Mouse (Mus musculus) heart, postnatal 4 days (tissue): ENCODE measurements around the gene Gcdh. TPM values are rescaled to one million over a fixed set of nuclear protein-coding genes. Genes with fewer than 3 reads are reported as not detected.

ENCODE experiments used
- microRNA-seq, 2 experiments: library from miRNA; unstranded; fragments of <30 nt; microRNA quantifications; one replicate each; pipeline ENCODE4 v1.2.0; 2021 to 2022
- total RNA-seq, 2 experiments: library from RNA; stranded (reverse); gene quantifications; 2 replicates each; pipeline ENCODE4 v1.2.3; 2021

The Gcdh gene
- total RNA-seq, 2 experiments from 2014 or later = 29.7 to 33.0 TPM

Small RNA genes within 50 kb of the gene (microRNA-seq; reads per million reads assigned to microRNA genes)
- gene Gm24197 = 0 reads per million in 2 experiments
- gene Mir7069 = 3.5 to 7.6 reads per million in 2 experiments

Other genes with a start within 250 kb of the Gcdh start
- 10 to 100 TPM; 33.3 to 35.5 TPM for gene Ier2, start 231.1 kb downstream of the Gcdh start, total RNA-seq
- 10 to 100 TPM; 47.4 to 48.8 TPM for gene Trmt1, start 207.6 kb downstream of the Gcdh start, total RNA-seq
- 10 to 100 TPM; 65.0 to 68.7 TPM for gene Nacc1, start 206.1 kb downstream of the Gcdh start, total RNA-seq
- 10 to 100 TPM in 1 of 2 experiments, 1 to 10 TPM in 1; 9.6 to 10.6 TPM for gene Lyl1, start 192.5 kb downstream of the Gcdh start, total RNA-seq
- 1 to 10 TPM; 1.1 to 1.3 TPM for gene G430095P16Rik, start 170.9 kb downstream of the Gcdh start, total RNA-seq
- gene Nfix, start 93.6 kb downstream of the Gcdh start, total RNA-seq = 100 to 1,000 TPM; 189 to 211 TPM
- gene Dand5, start 71.1 kb downstream of the Gcdh start, total RNA-seq = 1 to 10 TPM; 3.4 to 3.6 TPM
- gene Gadd45gip1, start 62.4 kb downstream of the Gcdh start, total RNA-seq = 10 to 100 TPM; 24.2 to 26.2 TPM
- gene Rad23a, start 53.3 kb downstream of the Gcdh start, total RNA-seq = 10 to 100 TPM; 90.9 to 91.8 TPM
- gene Calr, start 47.0 kb downstream of the Gcdh start, total RNA-seq = 100 to 1,000 TPM; 320 to 358 TPM
- gene Farsa, start 36.9 kb downstream of the Gcdh start, total RNA-seq = 10 to 100 TPM; 36.3 to 37.0 TPM
- gene Syce2, start 21.8 kb downstream of the Gcdh start, total RNA-seq = 10 to 100 TPM; 10.5 to 12.7 TPM
- under 1 TPM in 1 of 2 experiments, not detected in 1; 0.23 TPM for gene Klf1, start 8.0 kb upstream of the Gcdh start, total RNA-seq
- gene Dnase2a, start 14.6 kb upstream of the Gcdh start, total RNA-seq = 1 to 10 TPM; 6.0 to 7.1 TPM
- gene Mast1, start 43.4 kb upstream of the Gcdh start, total RNA-seq = under 1 TPM; 0.09 to 0.24 TPM
- not detected for gene Rtbdn, start 53.1 kb upstream of the Gcdh start, total RNA-seq
- gene Gm49661, start 75.5 kb upstream of the Gcdh start, total RNA-seq = 1 to 10 TPM in 1 of 2 experiments, not detected in 1; 1.5 TPM
- 100 to 1,000 TPM; 678 to 716 TPM for gene Prdx2, start 75.7 kb upstream of the Gcdh start, total RNA-seq
- gene Rnaseh2a, start 75.8 kb upstream of the Gcdh start, total RNA-seq = 10 to 100 TPM; 61.8 to 69.1 TPM
- 10 to 100 TPM; 12.3 to 12.4 TPM for gene Junb, start 84.8 kb upstream of the Gcdh start, total RNA-seq
- gene Hook2, start 96.7 kb upstream of the Gcdh start, total RNA-seq = 1 to 10 TPM; 2.2 to 2.6 TPM
- gene Best2, start 120.6 kb upstream of the Gcdh start, total RNA-seq = not detected
- 10 to 100 TPM; 82.3 to 85.2 TPM for gene Asna1, start 131.4 kb upstream of the Gcdh start, total RNA-seq
- 100 to 1,000 TPM; 132 to 133 TPM for gene Trir, start 132.9 kb upstream of the Gcdh start, total RNA-seq
- 10 to 100 TPM; 36.4 to 41.0 TPM for gene Tnpo2, start 143.0 kb upstream of the Gcdh start, total RNA-seq
- 10 to 100 TPM; 14.1 to 15.1 TPM for gene Fbxw9, start 166.1 kb upstream of the Gcdh start, total RNA-seq
- gene Gm5741, start 174.1 kb upstream of the Gcdh start, total RNA-seq = not detected
- 10 to 100 TPM; 40.0 to 40.5 TPM for gene Dhps, start 177.8 kb upstream of the Gcdh start, total RNA-seq
- gene Wdr83os, start 186.8 kb upstream of the Gcdh start, total RNA-seq = 10 to 100 TPM; 52.4 to 61.0 TPM
- 10 to 100 TPM; 22.7 to 28.9 TPM for gene Wdr83, start 187.4 kb upstream of the Gcdh start, total RNA-seq
- 10 to 100 TPM; 26.5 to 29.9 TPM for gene Man2b1, start 189.3 kb upstream of the Gcdh start, total RNA-seq
- 1 to 10 TPM; 1.5 to 2.0 TPM for gene Zfp791, start 229.2 kb upstream of the Gcdh start, total RNA-seq